Mouse (Mus musculus): Measurements from ENCODE around the gene Rapgef6. TPM values are rescaled to one million over a fixed set of nuclear protein-coding genes. Genes with fewer than 3 reads are reported as not detected.

Rapgef6 gene
- total and polyA plus RNA-seq, 2 experiments from 2014 or later: 33.4 to 62.9 TPM

DNA sequence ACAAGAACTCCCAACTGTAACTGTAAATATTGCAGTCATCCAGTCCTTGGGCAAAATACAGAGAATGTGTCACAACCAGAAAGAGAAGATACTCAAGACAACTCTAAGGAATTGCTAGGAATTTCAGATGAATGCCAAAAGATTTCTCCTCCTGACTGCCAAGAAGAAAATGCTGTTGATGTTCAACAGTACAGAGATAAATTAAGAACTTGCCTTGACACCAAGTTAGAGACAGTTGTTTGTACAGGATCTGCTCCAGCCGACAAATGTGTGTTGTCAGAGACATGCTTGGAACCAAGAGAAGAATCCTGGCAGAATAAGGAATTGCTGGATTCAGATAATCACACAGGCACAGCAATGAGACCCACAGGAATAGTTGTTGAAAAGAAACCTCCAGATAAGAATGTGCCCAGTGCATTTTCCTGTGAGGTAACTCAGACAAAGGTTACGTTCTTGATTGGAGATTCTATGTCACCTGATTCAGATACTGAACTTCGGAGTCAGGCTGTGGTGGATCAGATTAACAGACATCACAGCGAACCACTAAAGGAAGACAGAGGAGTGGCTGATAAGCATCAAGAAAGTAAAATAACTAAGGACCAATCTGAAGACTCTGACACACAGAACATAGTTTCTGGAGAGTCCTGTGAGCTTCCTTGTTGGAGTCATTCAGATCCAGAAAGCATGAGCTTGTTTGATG, 20.0 kb upstream of the Rapgef6 start:
- H3K27me3 ChIP-seq (ENCODE audit: insufficient read depth, low read length): no peaks in the 10 kb centered on the region
- H3K4me2 ChIP-seq (ENCODE audit: low read depth, low read length, poor library complexity, severe bottlenecking): no peak overlapping the region
- ATAC-seq (ENCODE audit: low FRiP score): no peak
- no peak overlapping the region for H3K9ac ChIP-seq (replicated peaks; ENCODE audit: low read length, poor library complexity, severe bottlenecking)
- peaks cover 13% of the 10 kb centered on the region; the same call in 1 of the 2 replicates for H3K36me3 ChIP-seq (ENCODE audit: insufficient read depth, low read length)
- no peak overlapping the region for H3K27ac ChIP-seq (ENCODE audit: low read depth, low read length)
- no peak for DNase-seq (ENCODE audit: low spot score)
- no peaks in the 10 kb centered on the region for H3K9me3 ChIP-seq (ENCODE audit: low read length)
- H3K4me3 ChIP-seq (ENCODE audit: low read depth, low read length): no peak overlapping the region
- no peak for TF ChIP-seq CTCF (IDR thresholded peaks at IDR 0.05)
- no peaks in the 10 kb centered on the region for H3K4me1 ChIP-seq (ENCODE audit: insufficient read depth, low read length)
- 94% methylated on average over 4 of the region's 4 CpGs for WGBS

DNA sequence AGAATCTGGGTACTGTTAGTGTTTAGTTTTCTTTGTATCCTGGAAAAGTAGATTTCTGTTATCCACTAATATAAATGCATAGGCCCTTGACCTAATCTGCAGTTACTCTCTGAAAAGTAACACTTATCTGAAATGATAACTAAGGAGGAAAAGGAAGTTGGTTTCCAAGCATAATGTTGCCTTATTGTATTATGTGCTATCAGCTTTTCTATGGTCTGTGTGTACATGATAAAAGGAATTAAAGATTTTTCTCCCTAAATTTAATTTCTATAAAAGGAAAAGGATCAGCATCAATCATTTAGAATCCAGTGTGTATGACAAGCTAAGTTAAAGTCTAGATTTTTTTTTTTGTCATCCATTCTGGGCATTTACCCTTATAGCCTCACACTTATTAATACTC, 9.1 kb upstream of the Rapgef6 start:
- Histone ChIP-seq H3K4me2 (ENCODE audit: low read depth, low read length, poor library complexity, severe bottlenecking) (no peak overlapping the region), H3K36me3 (ENCODE audit: insufficient read depth, low read length) (peaks cover 5% of the 10 kb centered on the region), H3K9me3 (ENCODE audit: low read length) (no peaks in the 10 kb centered on the region), H3K27ac (ENCODE audit: low read depth, low read length) (no peak overlapping the region), H3K4me1 (ENCODE audit: insufficient read depth, low read length) (no peaks in the 10 kb centered on the region), H3K27me3 (ENCODE audit: insufficient read depth, low read length) (no peaks in the 10 kb centered on the region), H3K4me3 (ENCODE audit: low read depth, low read length) (no peak overlapping the region), H3K9ac (replicated peaks; ENCODE audit: low read length, poor library complexity, severe bottlenecking) (no peak overlapping the region)
- no peak for ATAC-seq (ENCODE audit: low FRiP score)
- DNase-seq (ENCODE audit: low spot score): no peak
- TF ChIP-seq CTCF (IDR thresholded peaks at IDR 0.05): no peak

DNA sequence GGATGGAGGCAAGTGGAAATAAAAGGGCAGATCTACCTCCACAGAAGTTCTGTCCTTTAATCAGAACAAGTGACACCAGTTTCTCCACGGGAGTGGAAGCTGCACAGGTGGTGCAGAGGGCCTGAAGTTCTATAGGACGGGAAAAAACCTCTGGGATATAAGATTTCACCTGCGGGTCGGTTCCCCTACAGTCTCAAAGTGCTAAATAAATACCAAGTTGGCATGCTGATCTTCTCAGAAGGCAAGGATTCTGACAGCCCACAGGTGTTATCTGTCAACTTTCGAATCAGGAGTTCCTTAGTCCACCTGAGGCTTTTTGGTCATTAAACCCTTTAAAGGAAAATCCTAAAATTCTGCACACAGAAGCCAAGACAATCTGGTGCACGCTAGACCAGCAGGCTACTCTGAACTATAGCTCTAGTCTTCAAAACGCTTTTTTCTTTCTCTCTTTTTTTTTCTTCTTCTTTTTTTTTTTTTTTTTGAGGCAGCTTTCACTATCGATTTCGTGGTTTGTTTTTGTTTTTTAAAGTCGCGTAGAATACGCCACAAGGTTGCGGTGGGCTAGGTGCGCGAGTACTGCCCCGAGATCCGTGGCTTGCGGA, 619 bp upstream of the Rapgef6 start:
- H3K4me3 ChIP-seq (ENCODE audit: low read depth, low read length): peak overlapping the region; percentile 83
- TF ChIP-seq CTCF (IDR thresholded peaks at IDR 0.05): no peak
- H3K27ac ChIP-seq (ENCODE audit: low read depth, low read length): peak overlapping the region; percentile 91
- H3K4me1 ChIP-seq (ENCODE audit: insufficient read depth, low read length): peaks cover 15% of the 10 kb centered on the region; the same call in 1 of the 2 replicates
- no peaks in the 10 kb centered on the region for H3K27me3 ChIP-seq (ENCODE audit: insufficient read depth, low read length)
- H3K9ac ChIP-seq (replicated peaks; ENCODE audit: low read length, poor library complexity, severe bottlenecking): peak overlapping the region; percentile 67
- WGBS: under 1% methylated on average over 18 of the region's 18 CpGs
- no peak for ATAC-seq (ENCODE audit: low FRiP score)
- no peaks in the 10 kb centered on the region for H3K36me3 ChIP-seq (ENCODE audit: insufficient read depth, low read length)
- no peaks in the 10 kb centered on the region for H3K9me3 ChIP-seq (ENCODE audit: low read length)
- H3K4me2 ChIP-seq (ENCODE audit: low read depth, low read length, poor library complexity, severe bottlenecking): peak overlapping the region; percentile 64
- peak; percentile 13 for DNase-seq (ENCODE audit: low spot score)

DNA sequence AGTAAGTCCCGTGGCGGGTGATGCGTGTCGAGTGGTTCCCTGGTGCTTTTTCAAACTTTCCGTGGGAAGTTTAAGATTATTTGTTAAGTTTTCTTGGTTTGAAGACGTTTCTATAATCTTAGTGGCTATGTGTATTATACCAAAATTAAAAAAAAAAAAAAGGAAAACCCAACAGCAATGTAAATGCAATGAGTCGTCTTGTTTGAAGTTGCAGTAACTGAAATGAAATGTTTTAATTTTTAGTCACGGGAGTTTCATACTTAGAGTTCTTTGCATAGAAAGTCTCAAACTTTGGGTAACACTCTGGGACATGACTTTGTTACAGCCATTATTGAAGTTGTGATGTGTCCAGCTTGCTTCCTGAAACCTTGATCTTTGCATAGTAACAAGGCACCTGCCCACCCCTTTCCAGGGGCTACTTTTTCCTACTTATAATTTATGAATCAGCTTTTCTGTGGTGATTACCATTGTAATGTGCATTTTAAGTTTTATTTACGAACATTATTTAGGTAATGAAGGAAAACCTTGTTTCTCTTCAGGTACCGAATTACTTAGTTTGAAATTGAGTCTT, 869 bp downstream of the Rapgef6 start:
- DNase-seq (ENCODE audit: low spot score) (no peak), ATAC-seq (ENCODE audit: low FRiP score) (no peak)
- H3K4me3 ChIP-seq (ENCODE audit: low read depth, low read length): peak overlapping the region; percentile 83
- WGBS: 18% methylated on average over 10 of the region's 10 CpGs
- H3K36me3 ChIP-seq (ENCODE audit: insufficient read depth, low read length): no peaks in the 10 kb centered on the region
- H3K4me1 ChIP-seq (ENCODE audit: insufficient read depth, low read length): peaks cover 15% of the 10 kb centered on the region; the same call in 1 of the 2 replicates
- H3K4me2 ChIP-seq (ENCODE audit: low read depth, low read length, poor library complexity, severe bottlenecking): peak overlapping the region; percentile 48
- H3K9ac ChIP-seq (replicated peaks; ENCODE audit: low read length, poor library complexity, severe bottlenecking): peak overlapping the region; percentile 65; the same call in 1 of the 2 replicates
- no peaks in the 10 kb centered on the region for H3K9me3 ChIP-seq (ENCODE audit: low read length)
- no peaks in the 10 kb centered on the region for H3K27me3 ChIP-seq (ENCODE audit: insufficient read depth, low read length)
- no peak overlapping the region for H3K27ac ChIP-seq (ENCODE audit: low read depth, low read length)
- no peak for TF ChIP-seq CTCF (IDR thresholded peaks at IDR 0.05)

DNA sequence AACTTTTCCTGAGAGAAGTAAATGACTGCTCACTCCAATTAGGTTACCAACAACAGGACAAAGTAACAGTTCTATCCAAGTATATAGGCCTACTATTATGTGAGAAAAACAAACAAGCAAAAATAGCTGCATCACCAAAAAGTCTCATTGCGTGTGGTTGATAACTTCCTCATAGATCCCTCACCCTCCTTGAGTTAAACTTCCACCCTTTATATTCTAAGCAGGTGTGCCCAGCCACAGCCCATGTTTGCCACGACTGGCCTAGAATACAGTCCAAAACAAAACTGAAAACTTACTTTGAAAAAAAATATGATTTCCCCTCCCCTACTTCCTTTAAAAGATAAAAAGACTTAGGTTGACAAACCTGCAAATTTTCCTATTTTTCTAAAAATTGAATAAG, 5.4 kb downstream of the Rapgef6 start:
- TF ChIP-seq CTCF (IDR thresholded peaks at IDR 0.05): no peak
- H3K9me3 ChIP-seq (ENCODE audit: low read length): no peaks in the 10 kb centered on the region
- H3K9ac ChIP-seq (replicated peaks; ENCODE audit: low read length, poor library complexity, severe bottlenecking): no peak overlapping the region
- H3K4me2 ChIP-seq (ENCODE audit: low read depth, low read length, poor library complexity, severe bottlenecking): no peak overlapping the region
- no peaks in the 10 kb centered on the region for H3K36me3 ChIP-seq (ENCODE audit: insufficient read depth, low read length)
- DNase-seq (ENCODE audit: low spot score) (no peak), ATAC-seq (ENCODE audit: low FRiP score) (no peak)
- H3K4me3 ChIP-seq (ENCODE audit: low read depth, low read length): no peak overlapping the region
- H3K27me3 ChIP-seq (ENCODE audit: insufficient read depth, low read length): no peaks in the 10 kb centered on the region
- 84% methylated on average over 2 of the region's 2 CpGs for WGBS
- H3K4me1 ChIP-seq (ENCODE audit: insufficient read depth, low read length): peaks cover 9% of the 10 kb centered on the region; the same call in 1 of the 2 replicates
- no peak overlapping the region for H3K27ac ChIP-seq (ENCODE audit: low read depth, low read length)

DNA sequence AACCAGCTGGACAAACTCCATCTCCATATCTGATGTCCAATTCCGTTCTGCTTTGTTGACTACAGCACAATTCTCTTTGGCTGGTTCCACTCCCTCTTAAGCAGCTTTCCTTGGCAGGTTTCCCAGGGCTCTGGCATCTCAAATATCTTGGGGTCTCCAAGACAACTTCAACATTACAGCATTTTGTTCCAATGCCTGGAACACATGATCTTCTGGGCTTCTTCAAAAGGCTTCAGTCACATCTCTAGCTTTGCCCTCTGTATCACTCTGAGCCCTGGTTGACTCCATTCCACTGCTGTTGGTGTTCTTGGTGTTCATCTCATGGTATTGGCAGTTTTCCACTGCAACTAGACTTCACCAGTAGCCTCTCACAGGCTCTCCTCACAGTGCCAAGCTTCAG, 7.7 kb downstream of the Rapgef6 start:
- Histone ChIP-seq H3K9ac (replicated peaks; ENCODE audit: low read length, poor library complexity, severe bottlenecking) (no peak overlapping the region), H3K4me1 (ENCODE audit: insufficient read depth, low read length) (no peaks in the 10 kb centered on the region), H3K9me3 (ENCODE audit: low read length) (no peaks in the 10 kb centered on the region), H3K36me3 (ENCODE audit: insufficient read depth, low read length) (no peaks in the 10 kb centered on the region), H3K27ac (ENCODE audit: low read depth, low read length) (no peak overlapping the region), H3K4me3 (ENCODE audit: low read depth, low read length) (no peak overlapping the region), H3K4me2 (ENCODE audit: low read depth, low read length, poor library complexity, severe bottlenecking) (no peak overlapping the region), H3K27me3 (ENCODE audit: insufficient read depth, low read length) (no peaks in the 10 kb centered on the region)
- no peak for ATAC-seq (ENCODE audit: low FRiP score)
- no peak for TF ChIP-seq CTCF (IDR thresholded peaks at IDR 0.05)
- DNase-seq (ENCODE audit: low spot score): peak; percentile 58
- 59% methylated on average over 1 of the region's 1 CpGs for WGBS

All from midbrain, postnatal 0 days (tissue).